Mouse (Mus musculus): ENCODE measurements around the gene Tunar. TPM values are rescaled to one million over a fixed set of nuclear protein-coding genes. Genes with fewer than 3 reads are reported as not detected.

Gene Tunar
- 0.09 and 0.10 TPM in 2 replicates for polyA plus RNA-seq (2014; fragmentation: Nextera tagmentation; extraction: Ambion mirVana)

GRCm38 (mm10) chr12:105333570-105333969 is at the start of gene Tunar:
Gene Tunar, plus strand, starts transcription at chr12:105333870.
- no peak within 1 kb of the TSS for H3K9ac ChIP-seq (ENCODE audit: low read depth, low read length)
- 97% methylated on average over 2 of the region's 2 CpGs for WGBS

GRCm38 (mm10) chr12:105312571-105313035 is 21.1 kb upstream of the Tunar start:
- WGBS: 76% methylated on average over 5 of the region's 5 CpGs
- Histone ChIP-seq H3K4me2 (replicated peaks; ENCODE audit: low read depth, low read length) (no peak overlapping the region), H3K4me3 (ENCODE audit: low read length) (no peak overlapping the region), H3K36me3 (ENCODE audit: control insufficient read depth, insufficient read depth, low read length) (no peaks in the 10 kb centered on the region), H3K9ac (ENCODE audit: low read depth, low read length) (no peak overlapping the region), H3K27me3 (ENCODE audit: control insufficient read depth, insufficient read depth, low read length) (no peaks in the 10 kb centered on the region), H3K4me1 (ENCODE audit: control insufficient read depth, insufficient read depth, low read length) (no peaks in the 10 kb centered on the region), H3K27ac (ENCODE audit: low read depth, low read length) (no peak overlapping the region), H3K9me3 (ENCODE audit: control insufficient read depth, low read length) (no peaks in the 10 kb centered on the region; the same call in 1 of the 2 replicates)
- ATAC-seq (ENCODE audit: low FRiP score, low TSS enrichment): no peak

More at GRCm38 (mm10) chr12:105333570-105333969, at the start of gene Tunar:
- Histone ChIP-seq H3K4me3 (ENCODE audit: low read length) (no peak within 1 kb of the TSS), H3K27ac (ENCODE audit: low read depth, low read length) (no peak within 1 kb of the TSS), H3K4me2 (replicated peaks; ENCODE audit: low read depth, low read length) (no peak within 1 kb of the TSS), H3K4me1 (ENCODE audit: control insufficient read depth, insufficient read depth, low read length) (no peaks in the 10 kb centered on the region), H3K27me3 (ENCODE audit: control insufficient read depth, insufficient read depth, low read length) (peaks cover 31% of the 10 kb centered on the region), H3K9me3 (ENCODE audit: control insufficient read depth, low read length) (no peaks in the 10 kb centered on the region), H3K36me3 (ENCODE audit: control insufficient read depth, insufficient read depth, low read length) (no peaks in the 10 kb centered on the region)
- no peak for ATAC-seq (ENCODE audit: low FRiP score, low TSS enrichment)

DNA sequence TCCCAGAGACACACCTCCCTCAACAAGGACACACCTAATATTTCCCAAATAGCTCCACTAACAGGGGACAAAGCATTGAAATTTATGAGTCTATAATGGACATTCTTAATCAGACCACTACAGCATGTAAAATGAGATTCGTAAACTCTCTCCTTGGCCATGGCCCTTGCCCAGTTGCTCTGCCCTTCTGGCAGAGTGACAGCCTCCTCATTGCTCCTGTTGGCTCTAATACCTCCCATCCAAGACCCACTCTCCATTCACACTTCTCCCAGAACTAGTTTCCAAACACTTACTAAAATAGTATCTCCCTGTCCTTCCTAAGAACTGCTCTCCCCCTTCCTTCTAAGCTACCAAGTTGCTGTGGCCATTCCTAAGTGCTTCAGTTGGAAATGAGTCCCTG is 19.3 kb upstream of the Tunar start:
- no peaks in the 10 kb centered on the region for H3K36me3 ChIP-seq (ENCODE audit: control insufficient read depth, insufficient read depth, low read length)
- no peaks in the 10 kb centered on the region; the same call in 1 of the 2 replicates for H3K9me3 ChIP-seq (ENCODE audit: control insufficient read depth, low read length)
- H3K9ac ChIP-seq (ENCODE audit: low read depth, low read length): no peak overlapping the region
- H3K4me1 ChIP-seq (ENCODE audit: control insufficient read depth, insufficient read depth, low read length): no peaks in the 10 kb centered on the region
- ATAC-seq (ENCODE audit: low FRiP score, low TSS enrichment): no peak
- H3K27me3 ChIP-seq (ENCODE audit: control insufficient read depth, insufficient read depth, low read length): no peaks in the 10 kb centered on the region
- H3K4me3 ChIP-seq (ENCODE audit: low read length): no peak overlapping the region
- WGBS: 88% methylated on average over 1 of the region's 1 CpGs
- no peak overlapping the region for H3K4me2 ChIP-seq (replicated peaks; ENCODE audit: low read depth, low read length)
- H3K27ac ChIP-seq (ENCODE audit: low read depth, low read length): no peak overlapping the region

GRCm38 (mm10) chr12:105322160-105322559 is 11.5 kb upstream of the Tunar start:
- Histone ChIP-seq H3K36me3 (ENCODE audit: control insufficient read depth, insufficient read depth, low read length) (no peaks in the 10 kb centered on the region), H3K4me1 (ENCODE audit: control insufficient read depth, insufficient read depth, low read length) (no peaks in the 10 kb centered on the region), H3K27ac (ENCODE audit: low read depth, low read length) (no peak overlapping the region), H3K9ac (ENCODE audit: low read depth, low read length) (no peak overlapping the region), H3K4me3 (ENCODE audit: low read length) (no peak overlapping the region), H3K9me3 (ENCODE audit: control insufficient read depth, low read length) (no peaks in the 10 kb centered on the region), H3K4me2 (replicated peaks; ENCODE audit: low read depth, low read length) (no peak overlapping the region), H3K27me3 (ENCODE audit: control insufficient read depth, insufficient read depth, low read length) (no peaks in the 10 kb centered on the region)
- peak; percentile 69 for ATAC-seq (ENCODE audit: low FRiP score, low TSS enrichment)
- 21% methylated on average over 6 of the region's 6 CpGs for WGBS

DNA sequence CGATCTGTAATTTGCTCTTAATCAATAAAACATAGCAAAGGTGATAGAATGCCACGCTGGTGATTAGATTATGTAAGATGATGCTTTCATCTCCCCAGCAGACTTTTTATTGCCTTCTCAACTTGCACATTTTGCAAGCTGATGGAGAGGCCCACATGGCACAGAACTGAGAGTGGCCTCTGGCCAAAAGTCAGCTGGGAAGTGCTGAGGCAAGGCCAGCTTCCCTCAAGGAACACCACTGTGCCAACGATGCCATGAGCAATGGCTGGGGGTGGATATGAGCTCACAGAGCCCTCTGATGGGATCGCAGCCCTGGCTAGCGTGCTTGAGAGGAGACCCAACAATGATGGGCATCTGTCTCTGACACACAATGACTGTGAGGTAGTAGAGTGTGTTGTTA is 6.6 kb upstream of the Tunar start:
- no peak overlapping the region for H3K9ac ChIP-seq (ENCODE audit: low read depth, low read length)
- no peaks in the 10 kb centered on the region for H3K4me1 ChIP-seq (ENCODE audit: control insufficient read depth, insufficient read depth, low read length)

GRCm38 (mm10) chr12:105328396-105328795 is 5.3 kb upstream of the Tunar start:
- no peak for ATAC-seq (ENCODE audit: low FRiP score, low TSS enrichment)
- Histone ChIP-seq H3K9me3 (ENCODE audit: control insufficient read depth, low read length) (no peaks in the 10 kb centered on the region), H3K4me3 (ENCODE audit: low read length) (no peak overlapping the region), H3K36me3 (ENCODE audit: control insufficient read depth, insufficient read depth, low read length) (no peaks in the 10 kb centered on the region), H3K9ac (ENCODE audit: low read depth, low read length) (no peak overlapping the region), H3K4me1 (ENCODE audit: control insufficient read depth, insufficient read depth, low read length) (no peaks in the 10 kb centered on the region), H3K27ac (ENCODE audit: low read depth, low read length) (no peak overlapping the region), H3K4me2 (replicated peaks; ENCODE audit: low read depth, low read length) (no peak overlapping the region), H3K27me3 (ENCODE audit: control insufficient read depth, insufficient read depth, low read length) (no peaks in the 10 kb centered on the region)
- 26% methylated on average over 11 of the region's 11 CpGs for WGBS

More for the DNA sequence above, 6.6 kb upstream of the Tunar start:
- ATAC-seq (ENCODE audit: low FRiP score, low TSS enrichment): no peak
- Histone ChIP-seq H3K4me3 (ENCODE audit: low read length) (no peak overlapping the region), H3K9me3 (ENCODE audit: control insufficient read depth, low read length) (no peaks in the 10 kb centered on the region), H3K27me3 (ENCODE audit: control insufficient read depth, insufficient read depth, low read length) (no peaks in the 10 kb centered on the region), H3K36me3 (ENCODE audit: control insufficient read depth, insufficient read depth, low read length) (no peaks in the 10 kb centered on the region), H3K27ac (ENCODE audit: low read depth, low read length) (no peak overlapping the region), H3K4me2 (replicated peaks; ENCODE audit: low read depth, low read length) (no peak overlapping the region)
- 51% methylated on average over 5 of the region's 5 CpGs for WGBS

- 0 out of 2 replicates have a peak overlapping the region, but pooled peaks have one; percentile 55 for H3K9ac ChIP-seq (ENCODE audit: low read depth, low read length)
- no peaks in the 10 kb centered on the region for H3K9me3 ChIP-seq (ENCODE audit: control insufficient read depth, low read length)
- no peaks in the 10 kb centered on the region for H3K4me1 ChIP-seq (ENCODE audit: control insufficient read depth, insufficient read depth, low read length)
- peak overlapping the region; percentile 59 for H3K4me3 ChIP-seq (ENCODE audit: low read length)
- peak; percentile 30; the same call in 1 of the 2 replicates for ATAC-seq (ENCODE audit: low FRiP score, low TSS enrichment)
- peaks cover 31% of the 10 kb centered on the region for H3K27me3 ChIP-seq (ENCODE audit: control insufficient read depth, insufficient read depth, low read length)
- H3K27ac ChIP-seq (ENCODE audit: low read depth, low read length): no peak overlapping the region
- peak overlapping the region; percentile 100 for H3K4me2 ChIP-seq (replicated peaks; ENCODE audit: low read depth, low read length)
- H3K36me3 ChIP-seq (ENCODE audit: control insufficient read depth, insufficient read depth, low read length): no peaks in the 10 kb centered on the region
- 15% methylated on average over 8 of the region's 8 CpGs for WGBS
Measured at GRCm38 (mm10) chr12:105336094-105336420, 2.4 kb downstream of the Tunar start.

GRCm38 (mm10) chr12:105336421-105337289 is 3.0 kb downstream of the Tunar start:
- ATAC-seq (ENCODE audit: low FRiP score, low TSS enrichment): peak; percentile 87
- Histone ChIP-seq H3K27me3 (ENCODE audit: control insufficient read depth, insufficient read depth, low read length) (peaks cover 31% of the 10 kb centered on the region), H3K4me3 (ENCODE audit: low read length) (peak overlapping the region; percentile 59), H3K36me3 (ENCODE audit: control insufficient read depth, insufficient read depth, low read length) (no peaks in the 10 kb centered on the region), H3K9me3 (ENCODE audit: control insufficient read depth, low read length) (no peaks in the 10 kb centered on the region), H3K9ac (ENCODE audit: low read depth, low read length) (peak overlapping the region; percentile 55), H3K27ac (ENCODE audit: low read depth, low read length) (no peak overlapping the region), H3K4me2 (replicated peaks; ENCODE audit: low read depth, low read length) (peak overlapping the region; percentile 100), H3K4me1 (ENCODE audit: control insufficient read depth, insufficient read depth, low read length) (no peaks in the 10 kb centered on the region)
- 1% methylated on average over 72 of the region's 77 CpGs for WGBS

- H3K36me3 ChIP-seq (ENCODE audit: control insufficient read depth, insufficient read depth, low read length): no peaks in the 10 kb centered on the region
- H3K27ac ChIP-seq (ENCODE audit: low read depth, low read length): no peak overlapping the region
- peaks cover 31% of the 10 kb centered on the region for H3K27me3 ChIP-seq (ENCODE audit: control insufficient read depth, insufficient read depth, low read length)
- H3K4me1 ChIP-seq (ENCODE audit: control insufficient read depth, insufficient read depth, low read length): no peaks in the 10 kb centered on the region
- peak overlapping the region; percentile 59 for H3K4me3 ChIP-seq (ENCODE audit: low read length)
- WGBS: 4% methylated on average over 29 of the region's 31 CpGs
- H3K4me2 ChIP-seq (replicated peaks; ENCODE audit: low read depth, low read length): peak overlapping the region; percentile 100
- no peaks in the 10 kb centered on the region for H3K9me3 ChIP-seq (ENCODE audit: control insufficient read depth, low read length)
- no peak for ATAC-seq (ENCODE audit: low FRiP score, low TSS enrichment)
- peak overlapping the region; percentile 55 for H3K9ac ChIP-seq (ENCODE audit: low read depth, low read length)
Measured at GRCm38 (mm10) chr12:105337290-105338005, 3.8 kb downstream of the Tunar start.

Data from kidney, embryonic 14.5 days (tissue).